Mouse (Mus musculus): ENCODE data around the gene Il22ra1.
A peak's percentile ranks its signal among the peaks of the same experiment; 100 is the strongest.

Gene Il22ra1

DNA sequence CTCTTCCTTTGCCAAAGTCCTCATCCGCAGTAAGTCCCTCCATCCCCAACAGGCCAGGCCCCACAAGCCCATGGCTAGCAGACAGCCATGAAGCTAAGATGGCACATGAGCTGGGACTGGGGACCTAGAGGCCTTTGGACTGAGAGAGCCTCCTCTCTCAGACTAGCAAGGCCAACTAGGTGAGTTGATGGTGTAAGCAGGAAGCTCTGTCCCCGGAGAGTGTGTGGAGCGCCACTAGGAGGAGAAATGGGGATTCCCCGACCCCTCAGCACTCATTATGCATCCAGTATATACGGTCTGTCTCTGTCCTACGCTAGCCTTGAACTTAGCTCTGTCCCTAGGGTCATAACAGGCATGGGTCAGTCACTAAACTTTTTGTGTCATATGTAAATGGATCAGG, 43.6 kb downstream of the Il22ra1 start:
- DNase-seq (ENCODE audit: low spot score) = no peak

DNA sequence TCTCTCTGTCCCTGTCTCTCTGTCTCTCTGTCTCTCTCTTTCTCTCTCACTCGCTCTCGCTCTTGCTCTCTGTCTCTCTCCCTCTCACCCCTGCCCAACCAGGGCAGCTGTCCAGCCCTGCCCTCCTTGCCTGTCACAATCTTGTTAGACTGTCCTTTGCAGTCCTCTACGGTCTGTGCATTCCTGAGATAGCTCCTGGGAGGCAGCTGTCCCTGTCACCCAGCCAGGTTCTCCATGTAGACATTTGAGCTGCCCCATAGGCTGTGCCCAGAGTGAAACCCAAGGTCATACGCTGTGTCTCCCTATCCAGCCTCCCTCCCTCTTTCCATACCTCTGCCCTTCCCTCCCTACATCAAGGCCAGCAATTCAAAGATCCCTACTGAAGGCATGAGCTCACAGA, 44.7 kb downstream of the Il22ra1 start:
- no peak for DNase-seq (ENCODE audit: low spot score)

DNA sequence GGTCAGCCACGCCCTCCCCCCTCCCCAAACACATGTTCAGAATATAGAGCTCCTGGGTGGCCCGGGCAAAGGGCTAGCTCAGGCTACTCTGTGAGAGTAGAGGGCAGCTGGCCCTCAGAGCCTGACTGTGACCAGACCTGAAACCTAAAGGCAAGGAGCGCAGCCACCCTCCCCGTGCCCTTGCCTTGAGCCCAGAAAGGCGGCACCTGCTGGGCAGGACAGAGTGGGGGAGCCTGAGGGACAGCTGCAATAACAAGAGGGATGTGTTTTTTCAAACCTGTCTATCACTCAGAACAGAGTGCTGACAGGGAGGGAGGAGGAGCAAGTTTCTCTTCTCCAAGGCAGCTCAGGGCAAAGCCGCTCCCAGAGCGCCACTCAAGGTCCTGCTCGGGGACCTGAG, 46.5 kb downstream of the Il22ra1 start:
- DNase-seq (ENCODE audit: low spot score) = no peak

DNA sequence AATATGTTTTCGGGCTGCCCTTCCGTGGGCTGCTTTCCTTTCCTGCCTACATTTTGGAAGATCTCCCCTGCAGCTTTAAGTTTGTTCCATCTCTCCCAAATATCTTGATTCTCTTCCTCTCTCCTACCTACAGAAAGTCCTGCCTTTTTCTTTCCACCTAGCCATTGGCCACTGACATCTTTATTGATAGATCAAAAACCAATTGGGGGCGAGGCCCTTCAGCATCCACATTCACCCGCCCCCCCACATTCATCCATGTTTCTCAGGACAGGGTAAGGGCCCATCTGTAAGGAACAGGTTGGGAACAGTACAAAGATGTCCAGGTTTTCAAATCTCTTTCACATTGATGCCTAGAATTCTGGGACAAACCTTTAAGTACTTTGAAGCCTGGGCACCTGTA, 48.9 kb downstream of the Il22ra1 start:
- DNase-seq (ENCODE audit: low spot score) = no peak

DNA sequence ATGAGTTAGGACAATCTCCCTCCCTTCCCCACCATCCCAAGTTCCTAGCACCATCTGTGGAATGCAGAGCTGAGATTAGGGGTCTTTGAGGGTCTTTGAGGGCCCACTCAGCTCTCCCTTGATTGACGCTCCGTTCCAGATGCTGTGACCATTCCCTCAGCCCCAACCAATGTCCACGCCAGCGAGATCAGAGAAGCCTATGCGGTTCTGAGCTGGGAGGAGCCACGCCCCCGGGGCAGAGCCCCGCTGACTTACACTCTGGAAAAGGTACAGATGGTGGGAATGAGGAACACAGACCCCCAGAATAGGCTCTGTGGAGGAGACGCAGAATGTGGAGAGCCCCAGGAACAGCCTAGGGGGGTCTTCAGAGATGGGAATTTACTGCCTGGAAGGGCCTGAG, 51.7 kb downstream of the Il22ra1 start:
- DNase-seq (ENCODE audit: low spot score) = no peak

DNA sequence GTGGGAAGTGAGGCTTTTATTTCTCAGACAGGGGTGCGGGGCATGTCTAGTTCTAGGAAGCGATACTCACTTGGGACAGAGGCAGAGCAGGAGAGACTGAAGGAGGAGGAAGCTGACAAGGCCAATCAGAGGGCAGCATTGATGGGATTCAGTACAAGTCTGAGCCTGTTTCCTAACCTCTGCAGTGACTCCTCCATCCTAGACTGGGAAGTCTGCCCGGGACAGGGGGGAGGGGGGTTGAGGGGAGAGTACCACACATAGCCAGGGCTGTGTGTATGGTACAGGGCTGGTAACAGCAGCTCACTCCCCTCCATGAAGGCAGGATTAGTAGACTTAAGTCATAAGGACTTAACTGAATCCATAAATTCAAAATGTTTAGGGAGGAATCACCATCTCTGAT, 52.3 kb downstream of the Il22ra1 start:
- no peak for DNase-seq (ENCODE audit: low spot score)

DNA sequence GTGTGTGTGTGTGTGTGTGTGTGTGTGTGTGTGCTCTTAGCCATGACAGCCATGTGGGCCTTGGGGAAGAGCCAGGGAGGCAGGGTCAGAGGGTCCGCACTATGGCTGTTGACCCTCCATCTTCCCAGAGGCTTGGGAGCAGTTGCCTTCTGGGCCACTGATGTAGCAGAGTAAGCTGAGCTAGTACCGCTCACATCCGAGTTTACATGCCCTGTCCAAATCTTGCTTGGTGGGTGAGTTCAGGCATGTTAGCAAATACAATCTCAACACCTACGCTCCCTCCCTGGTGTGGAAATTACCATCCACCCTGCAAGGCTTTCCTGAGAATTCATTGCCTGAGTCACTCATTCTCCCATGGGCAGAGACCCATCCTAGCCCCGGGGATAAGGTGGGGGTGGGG, 53.3 kb downstream of the Il22ra1 start:
- no peak for DNase-seq (ENCODE audit: low spot score)

DNA sequence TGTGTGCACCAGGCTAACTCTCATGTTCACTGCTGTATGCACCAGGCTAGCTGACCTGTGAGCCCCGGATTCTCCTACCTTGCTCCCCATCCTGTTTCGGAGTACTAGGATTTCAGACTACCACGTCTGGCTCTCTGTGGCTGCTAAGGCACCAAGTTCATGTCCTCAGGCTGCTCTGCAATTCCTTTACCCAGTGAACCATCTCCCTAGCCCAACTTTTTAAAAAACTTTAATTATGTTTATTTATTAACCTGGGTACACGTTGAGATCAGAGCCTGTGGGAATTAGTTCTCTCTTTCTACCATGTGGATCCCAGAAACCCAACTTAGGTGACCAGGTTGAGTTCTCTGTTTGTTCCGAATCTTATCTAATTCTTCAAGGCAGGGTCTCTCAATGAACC, 58.6 kb downstream of the Il22ra1 start:
- DNase-seq (ENCODE audit: low spot score) = no peak

DNA sequence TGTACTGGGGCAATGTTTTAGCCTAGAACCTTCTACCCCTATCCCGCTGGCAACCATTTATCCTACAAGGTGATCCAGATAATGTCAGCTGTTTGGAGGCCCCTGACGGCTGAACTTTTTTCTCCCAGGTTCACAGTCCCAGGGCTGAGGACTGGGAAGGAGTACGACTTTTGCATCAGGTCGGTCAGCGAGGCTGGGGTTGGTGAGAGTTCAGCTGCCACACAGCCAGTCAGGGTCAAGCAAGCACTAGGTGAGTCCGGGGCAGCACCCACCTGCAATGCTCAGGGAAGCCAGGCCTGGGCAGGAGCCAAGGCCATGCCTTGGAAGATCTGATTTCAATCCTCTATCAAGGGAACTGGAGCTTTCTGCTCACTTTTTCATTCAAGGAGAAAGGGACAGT, 59.3 kb downstream of the Il22ra1 start:
- DNase-seq (ENCODE audit: low spot score) = no peak

DNA sequence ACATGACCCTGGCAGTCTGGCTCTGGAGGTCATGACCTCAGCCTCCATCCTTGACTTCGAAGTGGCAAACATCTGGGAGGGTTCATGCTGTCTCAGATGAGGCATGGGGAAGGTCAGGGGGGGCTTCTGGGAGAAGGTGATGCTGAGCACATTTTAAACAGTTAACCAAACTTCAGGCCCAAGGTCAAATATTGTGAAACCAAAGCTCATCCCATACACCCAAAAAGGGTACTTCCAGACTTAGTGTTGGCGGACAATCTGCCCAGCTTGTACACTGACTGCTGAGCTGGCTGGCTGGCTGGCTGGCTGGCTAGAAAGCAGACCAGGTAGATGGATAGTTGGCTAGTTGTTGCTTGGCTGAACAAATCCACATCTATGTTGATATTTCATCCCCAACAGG, 61.2 kb downstream of the Il22ra1 start:
- DNase-seq (ENCODE audit: low spot score) = no peak

DNA sequence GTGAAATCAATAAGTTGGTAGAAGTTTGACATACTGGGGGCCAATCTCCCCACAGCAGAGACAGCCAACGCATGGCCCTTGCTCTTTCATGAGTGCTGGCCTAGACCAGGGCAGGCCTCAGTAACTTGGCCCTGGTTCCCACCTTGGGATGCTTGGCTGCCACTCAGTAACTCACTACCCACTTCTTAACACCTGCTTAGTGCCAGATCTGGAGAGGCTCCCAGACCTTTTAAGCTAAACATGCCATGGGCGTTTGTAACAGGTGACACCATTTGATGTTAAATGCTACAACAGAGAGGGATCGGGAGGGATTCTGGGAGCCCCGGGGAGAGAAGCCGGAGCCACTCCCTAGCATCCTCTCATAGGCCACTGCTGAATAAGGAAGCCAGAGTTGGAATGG, 64.8 kb downstream of the Il22ra1 start:
- DNase-seq (ENCODE audit: low spot score) = no peak

DNA sequence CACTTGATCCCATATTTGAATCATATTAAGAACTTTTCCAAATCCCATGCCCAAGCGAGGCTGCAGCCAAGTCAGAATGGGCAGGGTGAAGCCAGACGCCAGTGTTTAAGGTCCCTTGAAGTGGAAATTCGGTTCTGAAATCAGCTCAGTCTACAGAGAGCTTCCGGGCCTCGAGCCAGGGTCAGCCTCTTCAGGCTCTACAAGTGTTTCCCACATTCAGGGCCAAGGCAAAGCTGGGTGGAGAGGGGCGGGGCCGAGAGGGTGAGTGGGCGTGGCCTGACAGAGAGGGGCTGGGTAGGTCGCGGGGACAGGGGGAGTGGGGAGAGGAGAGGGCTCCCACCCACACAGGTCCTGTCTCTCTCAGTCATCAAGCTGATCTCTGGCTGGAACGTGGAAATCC, 70.0 kb downstream of the Il22ra1 start:
- DNase-seq (ENCODE audit: low spot score) = peak; percentile 25

DNA sequence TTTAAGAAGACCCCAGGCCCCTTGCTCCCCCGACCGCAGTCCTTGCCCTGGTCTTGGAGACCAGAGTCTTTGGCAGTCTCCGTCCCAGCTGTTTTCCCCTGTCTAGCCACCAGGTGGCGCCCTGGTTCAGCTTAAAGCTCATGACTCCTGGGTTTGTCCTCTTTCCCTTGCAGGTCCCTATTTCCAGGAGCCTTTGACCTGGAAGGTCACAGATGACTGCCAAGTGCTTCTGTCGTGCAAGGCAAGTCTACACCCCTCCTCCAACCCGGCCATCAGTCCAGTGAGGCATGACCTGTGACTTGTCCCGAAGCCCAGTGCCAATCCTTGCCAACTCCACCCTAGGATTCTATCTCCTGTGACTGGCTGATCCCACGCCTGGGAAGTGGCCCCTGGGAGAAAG, 73.6 kb downstream of the Il22ra1 start:
- peak; percentile 63 for DNase-seq (ENCODE audit: low spot score)

Data from ovary, adult 18-20 months (tissue).